Mouse (Mus musculus): Measurements from ENCODE around the gene Eef1akmt3.

- TF ChIP-seq TCF12 (IDR thresholded peaks at IDR 0.05; ENCODE audit: insufficient read depth, poor library complexity, severe bottlenecking) (no peak), SRF (IDR thresholded peaks at IDR 0.05; ENCODE audit: control insufficient read depth, insufficient read length, low read depth) (no peak), USF1 (IDR thresholded peaks at IDR 0.05; ENCODE audit: low read depth) (no peak), E2F4 (IDR thresholded peaks at IDR 0.05; ENCODE audit: insufficient read depth) (no peak)
Observed at GRCm38 (mm10) chr10:127040569-127041214, 621 bp downstream of the Eef1akmt3 start.
